Mouse (Mus musculus): ENCODE measurements around the gene Ifnlr1. TPM values are rescaled to one million over a fixed set of nuclear protein-coding genes. Genes with fewer than 3 reads are reported as not detected.

The Ifnlr1 gene
- polyA plus RNA-seq, 1 experiment = not detected

GRCm38 (mm10) chr4:135727817-135728216, 41.7 kb downstream of the Ifnlr1 start, which contains the start of gene Il22ra1:
Il22ra1 (plus strand) TSS chr4:135728172.
- TF ChIP-seq FOSL1 (IDR thresholded peaks at IDR 0.05; ENCODE audit: insufficient read depth, low read length, poor library complexity, severe bottlenecking) = no peak
- TF ChIP-seq USF1 (IDR thresholded peaks at IDR 0.05; ENCODE audit: low read depth) = no peak
- no peak for TF ChIP-seq MAX (IDR thresholded peaks at IDR 0.05)
- no peak for TF ChIP-seq CTCF (IDR thresholded peaks at IDR 0.05; ENCODE audit: control insufficient read depth, insufficient read depth, insufficient read length)
- TF ChIP-seq CEBPB (IDR thresholded peaks at IDR 0.05; ENCODE audit: low read depth) = no peak
- no peak for TF ChIP-seq MYOD1 (IDR thresholded peaks at IDR 0.05; ENCODE audit: control insufficient read depth, insufficient read length, low read depth)
- TF ChIP-seq MYOG (IDR thresholded peaks at IDR 0.05; ENCODE audit: control insufficient read depth, extremely low read depth, insufficient read length) = no peak
- Histone ChIP-seq H3K27me3 (ENCODE audit: control insufficient read depth, insufficient read depth, insufficient read length) (peaks cover 3% of the 10 kb centered on the region), H3K36me3 (ENCODE audit: control insufficient read depth, insufficient read depth) (no peaks in the 10 kb centered on the region), H3K79me3 (ENCODE audit: low read depth) (no peaks in the 10 kb centered on the region), H3K4me3 (ENCODE audit: insufficient read depth, poor library complexity, severe bottlenecking) (no peak within 1 kb of the TSS), H3ac (ENCODE audit: control insufficient read depth, insufficient read length, low read depth) (no peak within 1 kb of the TSS), H3K79me2 (ENCODE audit: control insufficient read depth, insufficient read depth) (no peaks in the 10 kb centered on the region)

GRCm38 (mm10) chr4:135730204-135730603, 44.1 kb downstream of the Ifnlr1 start:
- Histone ChIP-seq H3K4me3 (ENCODE audit: insufficient read depth, poor library complexity, severe bottlenecking) (no peak overlapping the region), H3K36me3 (ENCODE audit: control insufficient read depth, insufficient read depth) (no peaks in the 10 kb centered on the region), H3ac (ENCODE audit: control insufficient read depth, insufficient read length, low read depth) (no peak overlapping the region), H3K79me3 (ENCODE audit: low read depth) (no peaks in the 10 kb centered on the region), H3K79me2 (ENCODE audit: control insufficient read depth, insufficient read depth) (no peaks in the 10 kb centered on the region), H3K27me3 (ENCODE audit: control insufficient read depth, insufficient read depth, insufficient read length) (peaks cover 3% of the 10 kb centered on the region)
- TF ChIP-seq CTCF (IDR thresholded peaks at IDR 0.05; ENCODE audit: control insufficient read depth, insufficient read depth, insufficient read length) = no peak
- no peak for TF ChIP-seq USF1 (IDR thresholded peaks at IDR 0.05; ENCODE audit: low read depth)
- TF ChIP-seq MAX (IDR thresholded peaks at IDR 0.05) = no peak
- no peak for TF ChIP-seq CEBPB (IDR thresholded peaks at IDR 0.05; ENCODE audit: low read depth)
- no peak for TF ChIP-seq MYOD1 (IDR thresholded peaks at IDR 0.05; ENCODE audit: control insufficient read depth, insufficient read length, low read depth)
- TF ChIP-seq FOSL1 (IDR thresholded peaks at IDR 0.05; ENCODE audit: insufficient read depth, low read length, poor library complexity, severe bottlenecking) = no peak
- TF ChIP-seq MYOG (IDR thresholded peaks at IDR 0.05; ENCODE audit: control insufficient read depth, extremely low read depth, insufficient read length) = no peak

- no peak for TF ChIP-seq CEBPB (IDR thresholded peaks at IDR 0.05; ENCODE audit: low read depth)
- TF ChIP-seq CTCF (IDR thresholded peaks at IDR 0.05; ENCODE audit: control insufficient read depth, insufficient read depth, insufficient read length) = no peak
- TF ChIP-seq FOSL1 (IDR thresholded peaks at IDR 0.05; ENCODE audit: insufficient read depth, low read length, poor library complexity, severe bottlenecking) = no peak
- no peak for TF ChIP-seq MAX (IDR thresholded peaks at IDR 0.05)
- TF ChIP-seq USF1 (IDR thresholded peaks at IDR 0.05; ENCODE audit: low read depth) = no peak
- TF ChIP-seq MYOD1 (IDR thresholded peaks at IDR 0.05; ENCODE audit: control insufficient read depth, insufficient read length, low read depth) = no peak
- Histone ChIP-seq H3ac (ENCODE audit: control insufficient read depth, insufficient read length, low read depth) (no peak overlapping the region), H3K4me3 (ENCODE audit: insufficient read depth, poor library complexity, severe bottlenecking) (no peak overlapping the region), H3K79me2 (ENCODE audit: control insufficient read depth, insufficient read depth) (no peaks in the 10 kb centered on the region), H3K79me3 (ENCODE audit: low read depth) (no peaks in the 10 kb centered on the region), H3K36me3 (ENCODE audit: control insufficient read depth, insufficient read depth) (no peaks in the 10 kb centered on the region), H3K27me3 (ENCODE audit: control insufficient read depth, insufficient read depth, insufficient read length) (peaks cover 3% of the 10 kb centered on the region)
Observed at GRCm38 (mm10) chr4:135730951-135731350, 44.9 kb downstream of the Ifnlr1 start.

GRCm38 (mm10) chr4:135733901-135734300, 47.8 kb downstream of the Ifnlr1 start:
- Histone ChIP-seq H3K27me3 (ENCODE audit: control insufficient read depth, insufficient read depth, insufficient read length) (no peaks in the 10 kb centered on the region), H3K36me3 (ENCODE audit: control insufficient read depth, insufficient read depth) (no peaks in the 10 kb centered on the region), H3K79me3 (ENCODE audit: low read depth) (no peaks in the 10 kb centered on the region), H3K4me3 (ENCODE audit: insufficient read depth, poor library complexity, severe bottlenecking) (no peak overlapping the region), H3ac (ENCODE audit: control insufficient read depth, insufficient read length, low read depth) (no peak overlapping the region), H3K79me2 (ENCODE audit: control insufficient read depth, insufficient read depth) (no peaks in the 10 kb centered on the region)
- TF ChIP-seq MAX (IDR thresholded peaks at IDR 0.05) = no peak
- no peak for TF ChIP-seq CEBPB (IDR thresholded peaks at IDR 0.05; ENCODE audit: low read depth)
- no peak for TF ChIP-seq USF1 (IDR thresholded peaks at IDR 0.05; ENCODE audit: low read depth)
- TF ChIP-seq CTCF (IDR thresholded peaks at IDR 0.05; ENCODE audit: control insufficient read depth, insufficient read depth, insufficient read length) = no peak
- TF ChIP-seq MYOD1 (IDR thresholded peaks at IDR 0.05; ENCODE audit: control insufficient read depth, insufficient read length, low read depth) = no peak
- TF ChIP-seq FOSL1 (IDR thresholded peaks at IDR 0.05; ENCODE audit: insufficient read depth, low read length, poor library complexity, severe bottlenecking) = no peak
- TF ChIP-seq MYOG (IDR thresholded peaks at IDR 0.05; ENCODE audit: control insufficient read depth, extremely low read depth, insufficient read length) = no peak

- no peak overlapping the region for H3ac ChIP-seq (ENCODE audit: control insufficient read depth, insufficient read length, low read depth)
- no peaks in the 10 kb centered on the region for H3K79me2 ChIP-seq (ENCODE audit: control insufficient read depth, insufficient read depth)
- no peak overlapping the region for H3K4me3 ChIP-seq (ENCODE audit: insufficient read depth, poor library complexity, severe bottlenecking)
- no peaks in the 10 kb centered on the region for H3K79me3 ChIP-seq (ENCODE audit: low read depth)
- no peak for TF ChIP-seq MYOG (IDR thresholded peaks at IDR 0.05; ENCODE audit: control insufficient read depth, extremely low read depth, insufficient read length)
- TF ChIP-seq MAX (IDR thresholded peaks at IDR 0.05) = no peak
- TF ChIP-seq CTCF (IDR thresholded peaks at IDR 0.05; ENCODE audit: control insufficient read depth, insufficient read depth, insufficient read length) = no peak
- TF ChIP-seq FOSL1 (IDR thresholded peaks at IDR 0.05; ENCODE audit: insufficient read depth, low read length, poor library complexity, severe bottlenecking) = no peak
- TF ChIP-seq MYOD1 (IDR thresholded peaks at IDR 0.05; ENCODE audit: control insufficient read depth, insufficient read length, low read depth) = peak; percentile 96
- no peak for TF ChIP-seq USF1 (IDR thresholded peaks at IDR 0.05; ENCODE audit: low read depth)
- H3K27me3 ChIP-seq (ENCODE audit: control insufficient read depth, insufficient read depth, insufficient read length) = no peaks in the 10 kb centered on the region
- H3K36me3 ChIP-seq (ENCODE audit: control insufficient read depth, insufficient read depth) = no peaks in the 10 kb centered on the region
Observed at GRCm38 (mm10) chr4:135736903-135737302, 50.8 kb downstream of the Ifnlr1 start.

- no peak overlapping the region for H3K4me3 ChIP-seq (ENCODE audit: insufficient read depth, poor library complexity, severe bottlenecking)
- no peaks in the 10 kb centered on the region for H3K36me3 ChIP-seq (ENCODE audit: control insufficient read depth, insufficient read depth)
- H3K79me2 ChIP-seq (ENCODE audit: control insufficient read depth, insufficient read depth) = no peaks in the 10 kb centered on the region
- H3ac ChIP-seq (ENCODE audit: control insufficient read depth, insufficient read length, low read depth) = no peak overlapping the region
- H3K27me3 ChIP-seq (ENCODE audit: control insufficient read depth, insufficient read depth, insufficient read length) = no peaks in the 10 kb centered on the region
- no peaks in the 10 kb centered on the region for H3K79me3 ChIP-seq (ENCODE audit: low read depth)
- no peak for TF ChIP-seq USF1 (IDR thresholded peaks at IDR 0.05; ENCODE audit: low read depth)
- peak; percentile 11 for TF ChIP-seq MYOD1 (IDR thresholded peaks at IDR 0.05; ENCODE audit: control insufficient read depth, insufficient read length, low read depth)
Observed at GRCm38 (mm10) chr4:135738237-135738636, 52.1 kb downstream of the Ifnlr1 start.

All from C2C12 (cell line).